25 mouse cellular contexts compared by ENCODE assay signal in genomic region chr16:50204944-50205343, GRCm38 (mm10).
A peak's percentile ranks its signal among the peaks of the same experiment; 100 is the strongest.
DNase-seq lines count a peak whose midpoint lies in the region; ATAC-seq and TF ChIP-seq lines count a peak whose summit lies in the region.
"Had no signal": no experiment of that assay in that cellular context is flagged by ENCODE, and none has a peak within 500 bp of the region (broad histone marks: within the 10 kb centered on the region; RNA-seq: fewer than 3 reads in every experiment).

No protein-coding gene starts in this region.

- peak; percentile 60 for ATAC-seq in granulocyte monocyte progenitor cell, adult 5-6 weeks (replicated peaks; ENCODE audit: poor library complexity, severe bottlenecking)
- ATAC-seq: activated CD4-positive, CD25-positive, alpha-beta regulatory T cell, adult 4 months; forebrain, embryonic 14.5 days; hindbrain, postnatal 0 days; intestine, embryonic 16.5 days; Patski had no signal

- H3K27me3 ChIP-seq in CH12.LX (replicated peaks) = no peaks in the 10 kb centered on the region
- H3K27me3 ChIP-seq: embryonic facial prominence, embryonic 15.5 days; hindbrain, embryonic 13.5 days; Patski had no signal

- dilution Hi-C loops in CH12.LX (cut with MboI; ENCODE audit: extremely low pct_ligation_motif_present, extremely low pct_unique_long_range_greater_than_20kb, low sequenced_read_pairs) = no loop called here

- TF ChIP-seq EP300 in CH12.LX (IDR thresholded peaks at IDR 0.05; ENCODE audit: low read length) = no peak

- peaks cover 2% of the 10 kb centered on the region for H3K9me3 ChIP-seq in CH12.LX (replicated peaks; ENCODE audit: low read length)
- H3K9me3 ChIP-seq: embryonic facial prominence, embryonic 15.5 days; forebrain, embryonic 10.5 days; heart, embryonic 10.5 days; hindbrain, embryonic 13.5 days had no signal

- peaks cover 19 to 67% of the 10 kb centered on the region in 2 experiments for H3K36me3 ChIP-seq in CH12.LX (replicated peaks in 1 of 2; ENCODE audit: control insufficient read depth in 1 of 2, insufficient read depth in 1 of 2, low read length in 1 of 2)

- in situ Hi-C loops in CH12.LX (cut with MboI; ENCODE audit: low pct_ligation_motif_present, low pct_unique_long_range_greater_than_20kb, low sequenced_read_pairs) = no loop called here

- H3K79me2 ChIP-seq in CH12.LX (replicated peaks; ENCODE audit: control insufficient read depth, extremely low read depth, insufficient read depth, poor library complexity, severe bottlenecking) = no peaks in the 10 kb centered on the region

- H3K4me1 ChIP-seq in CH12.LX (ENCODE audit: control insufficient read depth in 1 of 2, insufficient read depth in 2 of 2) = peaks cover 0 to 24% of the 10 kb centered on the region in 2 experiments; a peak in 3 of 4 replicates
- H3K4me1 ChIP-seq: embryonic facial prominence, embryonic 15.5 days; forebrain, embryonic 10.5 days; heart, embryonic 10.5 days; hindbrain, embryonic 13.5 days had no signal

- no peak overlapping the region for H3K9ac ChIP-seq in CH12.LX (ENCODE audit: insufficient read depth, low read depth)
- H3K9ac ChIP-seq: embryonic facial prominence, embryonic 15.5 days; hindbrain, embryonic 13.5 days had no signal

- H3K4me2 ChIP-seq in CH12.LX (ENCODE audit: insufficient read depth, low read depth, poor library complexity, severe bottlenecking) = no peak overlapping the region
- H3K4me2 ChIP-seq: embryonic facial prominence, embryonic 15.5 days; hindbrain, embryonic 13.5 days had no signal

- H3K27ac ChIP-seq in CH12.LX (ENCODE audit: insufficient read depth, low read depth) = no peak overlapping the region
- H3K27ac ChIP-seq: embryonic facial prominence, embryonic 15.5 days; forebrain, embryonic 10.5 days; gastrocnemius, adult 2 months; heart, embryonic 10.5 days; hindbrain, embryonic 13.5 days; hindbrain, postnatal 0 days had no signal

- H3K4me3 ChIP-seq in CH12.LX (replicated peaks in 1 of 3; ENCODE audit: low read depth in 2 of 3, low read length in 2 of 3, poor library complexity in 1 of 3) = no peak overlapping the region
- H3K4me3 ChIP-seq: embryonic facial prominence, embryonic 15.5 days; erythroblast, embryonic 14.5 days; forebrain, embryonic 10.5 days; gastrocnemius, adult 2 months; heart, embryonic 10.5 days; hindbrain, embryonic 13.5 days had no signal

- no peak for TF ChIP-seq POLR2A in CH12.LX (IDR thresholded peaks at IDR 0.05; ENCODE audit: low read depth, low read length)

- peak; percentile 29 for DNase-seq in CH12.LX (ENCODE audit: extremely low read depth)
- DNase-seq in MEL-GATA-1-ER (ENCODE audit: extremely low read depth, low read depth) = peak; percentile 56
- no peak for DNase-seq in layer of hippocampus, postnatal 14 days (ENCODE audit: low spot score in 2 of 2)
- DNase-seq in cerebellum, adult 9-11 months = no peak
- DNase-seq in Muller cell, postnatal 12 days (ENCODE audit: inconsistent ontology term) = no peak
- DNase-seq: adrenal gland, postnatal 14 days; cerebellum, adult 2 months; cerebellum, postnatal 25 days; gastrocnemius, adult 2 months; gastrocnemius, postnatal 25 days; heart, adult 18-20 months; heart, postnatal 10 days; heart, postnatal 4 days; kidney, adult 2 months had no signal

- no peak for TF ChIP-seq RAD21 in CH12.LX (IDR thresholded peaks at IDR 0.05; ENCODE audit: low read depth, low read length)

- TF ChIP-seq CTCF in CH12.LX (conservative IDR thresholded peaks at IDR 0.05 in 1 of 2, IDR thresholded peaks at IDR 0.05 in 1 of 2; ENCODE audit: low read depth in 2 of 2, low read length in 2 of 2) = no peak

TF ChIP-seq in CH12.LX, 34 proteins besides CTCF, POLR2A, EP300 and RAD21:
- TF ChIP-seq NRF1 (IDR thresholded peaks at IDR 0.05; ENCODE audit: low read depth, low read length) = no peak
- 0 out of 2 replicates have a peak, but pooled peaks have one; percentile 24 for TF ChIP-seq ZNF384 (IDR thresholded peaks at IDR 0.05; ENCODE audit: low read depth, low read length)
TF ChIP-seq in CH12.LX: peak in this region for 1.

Comparison
In these comparisons a context has a peak if more than half of its experiments do, and no peak if none do; other contexts are left out.
1. DNase-seq: peak in CH12.LX (single experiment) and MEL-GATA-1-ER (single experiment); none in layer of hippocampus, postnatal 14 days (0 of 2), cerebellum, adult 9-11 months (single experiment) and Muller cell, postnatal 12 days (single experiment).